Mouse (Mus musculus): ENCODE measurements around the gene Atxn7l2. TPM values are rescaled to one million over a fixed set of nuclear protein-coding genes. Genes with fewer than 3 reads are reported as not detected.
A peak's percentile ranks its signal among the peaks of the same experiment; 100 is the strongest.

Gene Atxn7l2
- total and polyA plus RNA-seq, 2 experiments from 2014 or later: 16.1 to 22.5 TPM

GRCm38 (mm10) chr3:108166486-108167211 is 44.1 kb downstream of the Atxn7l2 start:
- H3K36me3 ChIP-seq (ENCODE audit: insufficient read depth, low read length): no peaks in the 10 kb centered on the region
- 0 out of 2 replicates have a peak, but pooled peaks cover 3% of the 10 kb centered on the region for H3K4me1 ChIP-seq (ENCODE audit: insufficient read depth, low read length)
- H3K27ac ChIP-seq (ENCODE audit: low read depth, low read length): no peak overlapping the region
- H3K4me3 ChIP-seq (ENCODE audit: low read depth, low read length): no peak overlapping the region
- peak; percentile 47 for TF ChIP-seq CTCF (IDR thresholded peaks at IDR 0.05)
- H3K9me3 ChIP-seq (ENCODE audit: low read length): no peaks in the 10 kb centered on the region
- ATAC-seq (ENCODE audit: low FRiP score) (peak; percentile 72; the same call in 1 of the 2 replicates), DNase-seq (ENCODE audit: low spot score) (peak; percentile 74)
- no peak overlapping the region for H3K9ac ChIP-seq (replicated peaks; ENCODE audit: low read length, poor library complexity, severe bottlenecking)
- H3K4me2 ChIP-seq (ENCODE audit: low read depth, low read length, poor library complexity, severe bottlenecking): no peak overlapping the region
- no peaks in the 10 kb centered on the region for H3K27me3 ChIP-seq (ENCODE audit: insufficient read depth, low read length)
- WGBS: 19% methylated on average over 8 of the region's 11 CpGs

- ATAC-seq (ENCODE audit: low FRiP score): no peak
- H3K9me3 ChIP-seq (ENCODE audit: low read length): no peaks in the 10 kb centered on the region
- no peak overlapping the region for H3K4me2 ChIP-seq (ENCODE audit: low read depth, low read length, poor library complexity, severe bottlenecking)
- WGBS: 37% methylated on average over 10 of the region's 10 CpGs
- 0 out of 2 replicates have a peak, but pooled peaks cover 3% of the 10 kb centered on the region for H3K4me1 ChIP-seq (ENCODE audit: insufficient read depth, low read length)
- H3K4me3 ChIP-seq (ENCODE audit: low read depth, low read length): no peak overlapping the region
- no peak overlapping the region for H3K27ac ChIP-seq (ENCODE audit: low read depth, low read length)
- H3K9ac ChIP-seq (replicated peaks; ENCODE audit: low read length, poor library complexity, severe bottlenecking): no peak overlapping the region
- no peak for DNase-seq (ENCODE audit: low spot score)
- TF ChIP-seq CTCF (IDR thresholded peaks at IDR 0.05): no peak
- no peaks in the 10 kb centered on the region for H3K27me3 ChIP-seq (ENCODE audit: insufficient read depth, low read length)
- no peaks in the 10 kb centered on the region for H3K36me3 ChIP-seq (ENCODE audit: insufficient read depth, low read length)
Measured at GRCm38 (mm10) chr3:108165532-108166315, 45.0 kb downstream of the Atxn7l2 start.

GRCm38 (mm10) chr3:108164807-108165206 is 45.9 kb downstream of the Atxn7l2 start:
- 0 out of 2 replicates have a peak overlapping the region, but pooled peaks have one; percentile 6 for H3K4me3 ChIP-seq (ENCODE audit: low read depth, low read length)
- peak overlapping the region; percentile 51 for H3K4me2 ChIP-seq (ENCODE audit: low read depth, low read length, poor library complexity, severe bottlenecking)
- 0 out of 2 replicates have a peak overlapping the region, but pooled peaks have one; percentile 5 for H3K9ac ChIP-seq (replicated peaks; ENCODE audit: low read length, poor library complexity, severe bottlenecking)
- H3K27ac ChIP-seq (ENCODE audit: low read depth, low read length): no peak overlapping the region
- H3K9me3 ChIP-seq (ENCODE audit: low read length): no peaks in the 10 kb centered on the region
- H3K36me3 ChIP-seq (ENCODE audit: insufficient read depth, low read length): no peaks in the 10 kb centered on the region
- WGBS: 11% methylated on average over 9 of the region's 9 CpGs
- DNase-seq (ENCODE audit: low spot score) (peak; percentile 91), ATAC-seq (ENCODE audit: low FRiP score) (peak; percentile 73)
- 0 out of 2 replicates have a peak, but pooled peaks cover 3% of the 10 kb centered on the region for H3K4me1 ChIP-seq (ENCODE audit: insufficient read depth, low read length)
- peak; percentile 99 for TF ChIP-seq CTCF (IDR thresholded peaks at IDR 0.05)
- H3K27me3 ChIP-seq (ENCODE audit: insufficient read depth, low read length): no peaks in the 10 kb centered on the region

- Histone ChIP-seq H3K9me3 (ENCODE audit: low read length) (no peaks in the 10 kb centered on the region), H3K27ac (ENCODE audit: low read depth, low read length) (no peak overlapping the region), H3K27me3 (ENCODE audit: insufficient read depth, low read length) (no peaks in the 10 kb centered on the region), H3K4me1 (ENCODE audit: insufficient read depth, low read length) (0 out of 2 replicates have a peak, but pooled peaks cover 3% of the 10 kb centered on the region), H3K36me3 (ENCODE audit: insufficient read depth, low read length) (no peaks in the 10 kb centered on the region), H3K4me2 (ENCODE audit: low read depth, low read length, poor library complexity, severe bottlenecking) (no peak overlapping the region), H3K9ac (replicated peaks; ENCODE audit: low read length, poor library complexity, severe bottlenecking) (no peak overlapping the region), H3K4me3 (ENCODE audit: low read depth, low read length) (no peak overlapping the region)
- DNase-seq (ENCODE audit: low spot score): no peak
- no peak for ATAC-seq (ENCODE audit: low FRiP score)
- no peak for TF ChIP-seq CTCF (IDR thresholded peaks at IDR 0.05)
- WGBS: 69% methylated on average over 5 of the region's 5 CpGs
Measured at GRCm38 (mm10) chr3:108164091-108164490, 46.6 kb downstream of the Atxn7l2 start.

GRCm38 (mm10) chr3:108158383-108159037 is 52.2 kb downstream of the Atxn7l2 start:
- Histone ChIP-seq H3K36me3 (ENCODE audit: insufficient read depth, low read length) (no peaks in the 10 kb centered on the region), H3K9me3 (ENCODE audit: low read length) (no peaks in the 10 kb centered on the region), H3K27ac (ENCODE audit: low read depth, low read length) (peak overlapping the region; percentile 71), H3K4me2 (ENCODE audit: low read depth, low read length, poor library complexity, severe bottlenecking) (no peak overlapping the region), H3K27me3 (ENCODE audit: insufficient read depth, low read length) (no peaks in the 10 kb centered on the region), H3K4me1 (ENCODE audit: insufficient read depth, low read length) (peaks cover 23% of the 10 kb centered on the region; the same call in 1 of the 2 replicates), H3K9ac (replicated peaks; ENCODE audit: low read length, poor library complexity, severe bottlenecking) (peak overlapping the region; percentile 62), H3K4me3 (ENCODE audit: low read depth, low read length) (no peak overlapping the region)
- ATAC-seq (ENCODE audit: low FRiP score) (peak; percentile 73), DNase-seq (ENCODE audit: low spot score) (peak; percentile 40)
- 25% methylated on average over 9 of the region's 9 CpGs for WGBS
- TF ChIP-seq CTCF (IDR thresholded peaks at IDR 0.05): no peak

Measured in midbrain, postnatal 0 days (tissue).